Mouse (Mus musculus): ENCODE data around the gene Rpl3l. TPM values are rescaled to one million over a fixed set of nuclear protein-coding genes. Genes with fewer than 3 reads are reported as not detected.
A peak's percentile ranks its signal among the peaks of the same experiment; 100 is the strongest.

The Rpl3l gene
- polyA plus RNA-seq (2011; ENCODE audit: insufficient read length, low read depth, missing spikeins) = not detected in 2 replicates

DNA sequence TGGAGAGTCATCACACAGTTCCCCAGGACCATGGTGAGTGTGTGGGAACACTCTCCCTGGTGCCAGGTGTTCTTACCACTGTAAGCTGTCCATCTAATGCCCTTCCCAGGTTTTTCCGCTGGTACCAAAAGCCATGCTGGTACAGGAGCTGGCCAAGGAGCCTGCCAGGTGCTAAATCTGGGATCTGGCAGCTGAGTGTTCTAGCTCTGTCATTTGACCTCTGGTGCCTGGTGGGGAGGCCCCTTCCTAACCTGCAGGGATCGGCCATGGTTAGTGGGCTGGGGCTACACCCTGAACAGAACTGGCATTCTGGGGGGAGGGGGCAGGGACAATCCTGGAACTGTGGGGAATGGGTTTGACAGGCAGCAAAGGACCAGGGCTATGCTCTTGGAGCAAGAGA lies at the start of gene Rpl3l:
Gene Rpl3l, plus strand, starts transcription at position 203 of the 400 bp plus-strand sequence.
- Histone ChIP-seq H3K27ac (ENCODE audit: insufficient read depth, low read length) (no peak within 1 kb of the TSS), H3K4me1 (ENCODE audit: control insufficient read depth, insufficient read depth, low read length) (no peaks in the 10 kb centered on the region), H3K4me3 (ENCODE audit: insufficient read depth, low read length) (no peak within 1 kb of the TSS)
- no peak for TF ChIP-seq CTCF (IDR thresholded peaks at IDR 0.05; ENCODE audit: borderline replicate concordance, insufficient read depth, low read length)
- TF ChIP-seq POLR2A (IDR thresholded peaks at IDR 0.05; ENCODE audit: low read depth, low read length) = no peak

DNA sequence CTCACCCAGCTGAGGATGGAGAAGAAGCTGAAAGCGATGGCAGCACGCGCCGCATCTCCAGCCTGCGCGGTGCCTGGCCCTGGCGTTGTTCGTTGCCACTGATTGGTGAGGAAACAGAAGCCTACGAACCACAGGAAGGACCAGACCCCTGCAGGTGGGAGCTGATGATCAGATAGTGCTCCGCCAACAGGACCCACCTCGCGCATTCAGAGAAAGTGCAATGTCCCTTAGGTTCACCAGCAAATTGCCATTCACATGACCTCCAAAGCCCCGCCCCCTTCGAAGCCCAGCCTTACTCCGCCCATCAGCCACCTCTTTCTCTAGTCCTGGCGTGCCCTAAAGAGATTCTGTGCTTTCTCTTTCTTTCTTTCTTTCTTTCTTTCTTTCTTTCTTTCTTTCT lies 41.1 kb upstream of the Rpl3l start:
- no peak overlapping the region for H3K4me3 ChIP-seq (ENCODE audit: insufficient read depth, low read length)
- no peak overlapping the region for H3K27ac ChIP-seq (ENCODE audit: insufficient read depth, low read length)
- no peaks in the 10 kb centered on the region for H3K4me1 ChIP-seq (ENCODE audit: control insufficient read depth, insufficient read depth, low read length)
- TF ChIP-seq POLR2A (IDR thresholded peaks at IDR 0.05; ENCODE audit: low read depth, low read length) (no peak), CTCF (IDR thresholded peaks at IDR 0.05; ENCODE audit: borderline replicate concordance, insufficient read depth, low read length) (no peak)

DNA sequence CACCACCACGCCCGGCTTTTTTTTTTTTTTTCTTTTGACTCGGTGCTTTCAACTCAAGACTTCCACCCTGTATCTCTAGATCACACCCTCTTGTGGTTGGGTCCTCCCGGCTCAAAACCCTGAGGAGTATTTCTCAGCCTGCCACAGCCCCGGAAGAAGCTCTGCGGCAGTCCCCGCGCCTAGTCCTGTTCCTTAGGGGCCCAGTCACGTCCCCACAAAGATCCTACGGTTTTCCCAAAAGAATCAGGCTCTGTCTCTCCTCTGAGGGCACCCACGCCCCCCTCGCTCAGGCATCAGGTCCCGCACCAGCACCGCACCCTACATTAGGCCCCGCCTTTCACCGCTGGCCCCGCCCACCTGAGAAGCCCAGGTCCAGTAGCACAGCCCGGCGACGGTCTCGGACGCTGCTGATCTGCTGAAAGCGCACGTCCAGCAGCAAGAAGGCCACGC lies 40.4 kb upstream of the Rpl3l start:
- Histone ChIP-seq H3K4me3 (ENCODE audit: insufficient read depth, low read length) (peak overlapping the region; percentile 18), H3K4me1 (ENCODE audit: control insufficient read depth, insufficient read depth, low read length) (no peaks in the 10 kb centered on the region), H3K27ac (ENCODE audit: insufficient read depth, low read length) (no peak overlapping the region)
- TF ChIP-seq POLR2A (IDR thresholded peaks at IDR 0.05; ENCODE audit: low read depth, low read length) = no peak
- no peak for TF ChIP-seq CTCF (IDR thresholded peaks at IDR 0.05; ENCODE audit: borderline replicate concordance, insufficient read depth, low read length)

DNA sequence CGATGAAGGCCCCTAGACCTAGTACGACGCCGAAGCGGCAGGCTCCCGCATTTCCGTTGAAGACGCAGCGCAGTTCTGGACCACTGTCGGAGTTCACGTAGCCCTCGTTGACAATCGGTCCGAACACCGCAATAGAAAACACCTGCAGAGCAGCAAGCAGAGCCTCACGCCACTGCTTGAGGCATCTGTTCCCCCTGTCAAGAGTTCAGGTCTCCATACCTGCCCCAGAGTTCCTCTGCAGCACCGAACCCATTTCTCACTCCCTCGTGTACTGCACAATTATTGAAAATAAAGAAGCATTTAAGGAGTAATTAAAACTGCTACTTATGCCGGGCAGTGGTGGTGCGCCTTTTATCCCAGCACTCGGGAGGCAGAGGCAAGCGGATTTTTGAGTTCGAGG lies 40.0 kb upstream of the Rpl3l start:
- H3K4me3 ChIP-seq (ENCODE audit: insufficient read depth, low read length) = peak overlapping the region; percentile 18; the same call in 1 of the 2 replicates
- H3K27ac ChIP-seq (ENCODE audit: insufficient read depth, low read length) = no peak overlapping the region
- TF ChIP-seq POLR2A (IDR thresholded peaks at IDR 0.05; ENCODE audit: low read depth, low read length) (no peak), CTCF (IDR thresholded peaks at IDR 0.05; ENCODE audit: borderline replicate concordance, insufficient read depth, low read length) (no peak)
- H3K4me1 ChIP-seq (ENCODE audit: control insufficient read depth, insufficient read depth, low read length) = no peaks in the 10 kb centered on the region

DNA sequence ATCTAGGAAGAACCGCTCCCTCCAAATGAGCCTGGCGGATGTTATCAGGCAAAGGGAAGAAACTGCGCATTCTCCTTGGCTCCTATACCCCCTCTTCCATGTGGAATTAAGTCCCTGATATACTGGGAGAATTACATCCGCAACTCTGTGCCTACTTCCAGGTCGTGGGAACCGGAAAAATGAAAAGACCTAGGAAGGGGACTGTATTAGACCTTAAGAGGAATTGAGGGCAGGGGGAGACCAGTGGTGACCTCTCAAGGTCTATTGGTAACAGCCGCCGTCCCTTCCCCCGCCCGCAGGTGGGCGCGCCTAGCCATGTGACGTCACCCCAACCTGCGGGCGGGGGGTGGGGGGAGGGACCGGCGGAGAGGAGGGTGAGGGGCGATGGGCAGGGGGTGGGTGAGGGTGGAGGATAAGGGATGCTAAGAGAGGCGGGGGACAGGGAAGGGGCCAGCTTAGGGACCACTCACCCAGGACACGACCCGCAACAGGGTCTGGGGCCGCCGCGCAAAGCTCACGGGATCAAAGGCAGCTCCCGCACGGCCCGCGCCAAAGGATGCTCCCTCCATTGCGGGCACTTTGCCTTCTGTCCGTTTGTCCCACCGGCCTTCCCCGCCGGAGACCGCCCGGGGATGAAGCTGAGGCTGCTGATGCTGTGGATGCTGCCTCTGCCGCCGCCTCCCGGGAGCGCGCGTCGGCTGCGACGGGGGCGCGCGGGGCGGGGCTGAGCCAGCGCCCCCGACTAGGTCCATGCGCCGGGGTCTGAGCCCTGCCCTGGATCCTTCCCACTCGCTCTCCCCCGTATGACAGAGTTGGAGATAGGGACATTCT lies 38.2 kb upstream of the Rpl3l start, which contains the start of gene Syngr3:
Gene Syngr3, minus strand, starts transcription at position 705 of the 831 bp plus-strand sequence.
- Histone ChIP-seq H3K4me1 (ENCODE audit: control insufficient read depth, insufficient read depth, low read length) (no peaks in the 10 kb centered on the region), H3K27ac (ENCODE audit: insufficient read depth, low read length) (no peak within 1 kb of the TSS), H3K4me3 (ENCODE audit: insufficient read depth, low read length) (peak within 1 kb of the TSS; percentile 46)
- no peak for TF ChIP-seq POLR2A (IDR thresholded peaks at IDR 0.05; ENCODE audit: low read depth, low read length)
- no peak for TF ChIP-seq CTCF (IDR thresholded peaks at IDR 0.05; ENCODE audit: borderline replicate concordance, insufficient read depth, low read length)

DNA sequence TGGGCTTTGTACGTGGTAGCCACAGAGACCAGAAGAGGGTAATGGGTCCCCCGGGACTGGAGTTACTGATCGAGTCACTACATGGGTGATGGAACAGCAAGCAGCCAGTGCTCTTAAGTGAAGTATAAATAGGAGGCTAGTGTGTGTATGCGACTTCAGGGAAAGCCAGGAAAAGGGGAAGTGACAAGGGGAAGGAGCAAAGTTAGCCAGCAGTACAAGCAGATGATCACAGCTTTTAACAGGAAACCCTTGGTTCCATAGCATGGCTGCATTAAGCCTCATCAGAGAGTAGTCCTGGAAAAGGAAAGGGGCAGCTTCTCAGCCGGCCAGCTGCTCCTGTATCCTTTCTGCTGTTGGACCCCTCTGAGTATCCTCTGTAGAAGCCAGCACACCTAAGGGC lies 35.2 kb upstream of the Rpl3l start:
- Histone ChIP-seq H3K4me3 (ENCODE audit: insufficient read depth, low read length) (no peak overlapping the region), H3K4me1 (ENCODE audit: control insufficient read depth, insufficient read depth, low read length) (no peaks in the 10 kb centered on the region), H3K27ac (ENCODE audit: insufficient read depth, low read length) (no peak overlapping the region)
- TF ChIP-seq POLR2A (IDR thresholded peaks at IDR 0.05; ENCODE audit: low read depth, low read length) (0 out of 2 replicates have a peak, but pooled peaks have one; percentile 11), CTCF (IDR thresholded peaks at IDR 0.05; ENCODE audit: borderline replicate concordance, insufficient read depth, low read length) (no peak)

DNA sequence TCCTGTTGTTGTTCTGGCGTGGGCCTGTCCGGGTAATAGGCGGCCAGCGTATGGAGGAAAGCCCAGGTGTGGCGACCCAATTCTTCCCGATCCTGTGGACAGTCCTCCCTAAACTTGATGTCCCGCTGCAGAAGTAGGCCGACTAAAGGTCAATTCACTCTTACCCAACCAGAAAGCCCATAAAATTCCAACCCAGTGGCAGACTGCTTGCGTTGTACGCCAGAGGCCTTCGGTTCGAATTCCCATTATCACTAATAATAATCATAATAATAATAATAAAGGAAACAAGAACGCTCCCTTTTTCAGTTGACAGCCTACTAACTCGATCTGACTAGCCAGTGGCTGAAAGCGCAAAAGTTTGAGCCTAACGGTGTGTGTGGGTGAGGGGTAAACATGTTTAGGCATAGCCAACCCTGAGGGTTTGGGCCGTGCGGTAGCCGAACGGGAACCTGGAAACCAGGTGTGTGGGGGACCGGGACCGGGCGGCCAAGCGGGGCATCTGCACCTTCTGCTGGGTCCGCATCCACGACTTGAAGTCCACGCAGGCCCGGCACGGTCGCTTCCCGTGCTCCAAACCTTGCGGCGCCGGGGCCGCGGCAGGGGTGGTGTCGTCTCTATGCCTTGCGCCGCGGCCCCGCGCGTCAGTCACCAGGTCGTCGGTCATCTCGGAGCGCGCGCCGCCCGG lies 32.2 kb upstream of the Rpl3l start:
- H3K4me3 ChIP-seq (ENCODE audit: insufficient read depth, low read length) = peak overlapping the region; percentile 87
- TF ChIP-seq POLR2A (IDR thresholded peaks at IDR 0.05; ENCODE audit: low read depth, low read length) (no peak), CTCF (IDR thresholded peaks at IDR 0.05; ENCODE audit: borderline replicate concordance, insufficient read depth, low read length) (no peak)

DNA sequence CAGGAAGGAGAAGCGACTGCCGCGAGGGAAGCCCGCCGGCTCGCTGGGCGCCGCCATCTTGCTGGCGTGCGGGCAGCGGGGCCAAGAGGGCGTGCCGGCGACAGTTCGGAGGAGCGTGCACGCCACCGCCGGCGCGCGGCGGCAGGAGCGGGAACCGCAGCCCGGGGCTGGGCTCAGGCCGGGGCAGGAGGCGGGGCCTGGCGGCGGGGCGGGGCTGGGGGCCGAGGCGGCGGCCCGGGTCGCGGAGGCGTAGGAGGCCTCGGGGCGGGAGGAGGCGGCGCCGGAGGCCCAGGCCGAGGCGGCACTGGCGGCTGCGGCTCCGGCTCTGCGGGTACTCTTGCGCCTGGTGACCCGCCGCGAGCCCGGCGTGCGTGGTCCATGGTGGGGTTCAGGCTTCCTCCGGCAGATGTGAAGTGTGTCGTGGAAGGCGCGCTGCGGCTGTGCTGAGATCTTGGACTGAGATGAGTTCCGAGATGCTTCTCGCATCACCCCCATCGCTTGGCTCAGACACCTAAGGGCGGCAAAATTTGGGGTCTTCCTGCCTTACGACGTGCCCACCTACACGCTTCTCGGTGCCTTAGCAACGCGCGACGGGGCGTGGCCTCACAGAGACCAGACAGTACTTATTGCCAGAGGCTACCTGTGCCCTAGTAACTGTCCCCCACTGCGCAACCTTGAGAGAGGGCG lies 31.5 kb upstream of the Rpl3l start, which contains the start of the genes Gfer and Noxo1:
Gene Gfer, minus strand, starts transcription at position 146 of the 687 bp plus-strand sequence.
Gene Noxo1, plus strand, starts transcription at position 224 of the 687 bp plus-strand sequence.
- peak; percentile 61 for TF ChIP-seq POLR2A (IDR thresholded peaks at IDR 0.05; ENCODE audit: low read depth, low read length)
- no peak for TF ChIP-seq CTCF (IDR thresholded peaks at IDR 0.05; ENCODE audit: borderline replicate concordance, insufficient read depth, low read length)
- peak within 1 kb of the TSS; percentile 87 for H3K4me3 ChIP-seq (ENCODE audit: insufficient read depth, low read length)
- H3K4me1 ChIP-seq (ENCODE audit: control insufficient read depth, insufficient read depth, low read length) = no peaks in the 10 kb centered on the region
- H3K27ac ChIP-seq (ENCODE audit: insufficient read depth, low read length) = peak within 1 kb of the TSS; percentile 70

More for the DNA sequence above, 32.2 kb upstream of the Rpl3l start:
- Histone ChIP-seq H3K27ac (ENCODE audit: insufficient read depth, low read length) (peak overlapping the region; percentile 70), H3K4me1 (ENCODE audit: control insufficient read depth, insufficient read depth, low read length) (no peaks in the 10 kb centered on the region)

DNA sequence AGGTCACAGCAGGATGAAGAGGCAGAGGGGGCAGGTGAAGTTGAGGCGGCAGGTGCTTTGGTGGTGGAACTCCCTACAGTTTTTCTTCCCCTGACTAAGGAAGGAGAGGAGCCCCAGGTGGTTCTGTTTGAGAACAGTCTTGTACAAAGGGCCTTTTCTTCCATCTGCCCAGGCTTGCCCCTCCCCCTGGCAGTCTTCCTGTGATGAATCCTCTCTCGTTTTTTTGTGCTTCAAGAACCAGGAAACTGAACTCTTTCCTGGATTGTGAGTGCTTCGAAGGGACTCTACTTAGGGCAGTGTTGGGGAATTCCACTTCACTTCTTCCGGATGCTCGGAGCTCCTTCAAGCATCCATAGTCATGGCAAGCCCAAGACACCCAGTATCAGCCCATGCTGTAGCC lies 29.6 kb upstream of the Rpl3l start:
- Histone ChIP-seq H3K4me1 (ENCODE audit: control insufficient read depth, insufficient read depth, low read length) (no peaks in the 10 kb centered on the region), H3K4me3 (ENCODE audit: insufficient read depth, low read length) (no peak overlapping the region), H3K27ac (ENCODE audit: insufficient read depth, low read length) (no peak overlapping the region)
- no peak for TF ChIP-seq POLR2A (IDR thresholded peaks at IDR 0.05; ENCODE audit: low read depth, low read length)
